Mouse (Mus musculus): Measurements from ENCODE around the gene C130073F10Rik.

GRCm38 (mm10) chr4:101889377-101889776 lies 4.2 kb downstream of the C130073F10Rik start:
- TF ChIP-seq CTCF (IDR thresholded peaks at IDR 0.05; ENCODE audit: control insufficient read depth, insufficient read depth, insufficient read length) (no peak), MAX (IDR thresholded peaks at IDR 0.05) (no peak), USF1 (IDR thresholded peaks at IDR 0.05; ENCODE audit: low read depth) (no peak), FOSL1 (IDR thresholded peaks at IDR 0.05; ENCODE audit: insufficient read depth, low read length, poor library complexity, severe bottlenecking) (no peak)
